Mouse (Mus musculus) kidney, embryonic 14.5 days (tissue): Measurements from ENCODE around the gene Pigq. TPM values are rescaled to one million over a fixed set of nuclear protein-coding genes. Genes with fewer than 3 reads are reported as not detected.
A peak's percentile ranks its signal among the peaks of the same experiment; 100 is the strongest.

ENCODE experiments used
- ATAC-seq: fragments of 200-750 bp; cut with Nextera tagmentation; 2 replicates; pipeline ENCODE4 v1.8.0; 2017; ENCODE audit warnings: moderate number of reproducible peaks, mild to moderate bottlenecking, moderate TSS enrichment, moderate library complexity; ENCODE audit not compliant: low FRiP score, low TSS enrichment
- H3K27ac ChIP-seq: fragments of 300-500 bp; sonication (generic); 2 replicates; pipeline ENCODE4 v1.5.1; 2014; ENCODE audit warnings: low read depth, mild to moderate bottlenecking, low read length, moderate library complexity, mixed read lengths
- H3K27me3 ChIP-seq: fragments of 300-500 bp; sonication (generic); 2 replicates; pipeline ENCODE4 v1.6.1; 2014; ENCODE audit warnings: mild to moderate bottlenecking, low read length; ENCODE audit not compliant: control insufficient read depth, insufficient read depth
- H3K36me3 ChIP-seq: fragments of 300-500 bp; sonication (generic); 2 replicates; pipeline ENCODE4 v1.6.1; 2014; ENCODE audit warnings: low read length, mixed read lengths; ENCODE audit not compliant: control insufficient read depth, insufficient read depth
- H3K4me1 ChIP-seq: fragments of 300-500 bp; sonication (generic); 2 replicates; pipeline ENCODE4 v1.6.1; 2014; ENCODE audit warnings: low read length, mixed read lengths; ENCODE audit not compliant: control insufficient read depth, insufficient read depth
- H3K4me2 ChIP-seq: fragments of 300-500 bp; sonication (generic); replicated peaks from 2 replicates; pipeline ENCODE4 v1.6.1; 2014; ENCODE audit warnings: low read depth, mild to moderate bottlenecking, low read length
- H3K4me3 ChIP-seq: fragments of 300-500 bp; sonication (generic); 2 replicates; pipeline ENCODE4 v1.5.1; 2014; ENCODE audit warnings: mild to moderate bottlenecking, low read length
- H3K9ac ChIP-seq: fragments of 300-500 bp; sonication (generic); 2 replicates; pipeline ENCODE4 v1.6.1; 2014; ENCODE audit warnings: low read depth, mild to moderate bottlenecking, low read length, moderate library complexity
- H3K9me3 ChIP-seq: fragments of 300-500 bp; sonication (generic); 2 replicates; pipeline ENCODE4 v1.6.1; 2016; ENCODE audit warnings: low read length; ENCODE audit not compliant: control insufficient read depth
- WGBS: fragments of 180-500 bp; shearing (Covaris S2); extraction: QIAGEN DNeasy Blood & Tissue Kit; methylation state at CpG from one replicate; pipeline ENCODE4 v1.1.7; 2014; 5-methylcytosine and 5-hydroxymethylcytosine counted together
- polyA plus RNA-seq: library from polyadenylated mRNA; unstranded; fragments of >200 nt; fragmentation: Nextera tagmentation; extraction: Ambion mirVana; gene quantifications from 2 replicates; pipeline ENCODE4 v1.2.1, GENCODE M21; 2014

Gene Pigq
- polyA plus RNA-seq, 1 experiment from 2014 or later = 77.2 TPM

DNA sequence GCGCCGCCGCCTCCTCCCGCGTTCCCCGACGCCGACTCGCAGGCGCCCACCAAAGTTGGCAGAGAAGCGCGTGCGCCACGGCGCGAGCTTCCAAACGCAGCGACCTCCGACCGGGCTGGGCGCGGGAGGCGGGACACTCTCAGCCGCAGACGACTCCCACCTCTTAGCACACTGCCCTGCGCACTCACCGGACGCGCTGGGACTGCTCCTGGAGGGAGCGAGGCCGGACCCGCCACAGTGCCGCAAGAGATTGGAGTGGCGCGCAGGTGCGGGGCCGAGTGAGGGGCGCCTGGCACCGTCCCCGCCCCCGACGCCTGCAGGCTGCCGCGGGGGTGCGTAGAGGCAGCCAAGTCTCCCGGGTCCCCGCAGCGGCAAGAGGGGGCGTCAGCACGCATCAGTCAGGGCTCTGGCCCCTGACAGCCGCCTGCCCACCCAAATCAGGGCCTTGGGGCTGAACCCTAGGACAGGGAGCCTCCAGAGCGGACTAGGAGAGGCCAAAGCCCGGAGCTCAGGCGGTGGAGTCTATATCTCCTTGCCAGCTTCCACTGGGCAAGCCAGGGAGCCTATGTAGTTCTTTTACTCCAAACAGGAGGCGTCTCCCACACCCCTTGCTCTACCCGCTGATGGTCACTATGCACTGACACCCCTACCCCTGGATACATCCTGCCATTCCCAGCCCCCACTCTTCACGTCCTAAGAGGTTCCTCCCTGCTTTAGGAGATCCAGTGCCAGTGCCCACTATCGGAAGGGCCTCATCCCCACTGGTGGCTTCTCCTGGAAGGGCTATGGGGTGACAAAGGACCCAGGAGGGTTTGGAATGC is 7.3 kb upstream of the Pigq start, which contains the start of gene A930017K11Rik:
Gene A930017K11Rik (minus strand): TSS at position 763 of the 821 bp plus-strand sequence.
- Histone ChIP-seq H3K36me3 (no peaks in the 10 kb centered on the region), H3K27ac (no peak within 1 kb of the TSS), H3K9ac (peak within 1 kb of the TSS; percentile 34; the same call in 1 of the 2 replicates), H3K9me3 (no peaks in the 10 kb centered on the region), H3K4me3 (peak within 1 kb of the TSS; percentile 44), H3K4me1 (peaks cover 8% of the 10 kb centered on the region; the same call in 1 of the 2 replicates), H3K27me3 (peaks cover 37% of the 10 kb centered on the region), H3K4me2 (peak within 1 kb of the TSS; percentile 80)
- under 1% methylated on average over 45 of the region's 58 CpGs for WGBS
- peak; percentile 58; the same call in 1 of the 2 replicates for ATAC-seq

DNA sequence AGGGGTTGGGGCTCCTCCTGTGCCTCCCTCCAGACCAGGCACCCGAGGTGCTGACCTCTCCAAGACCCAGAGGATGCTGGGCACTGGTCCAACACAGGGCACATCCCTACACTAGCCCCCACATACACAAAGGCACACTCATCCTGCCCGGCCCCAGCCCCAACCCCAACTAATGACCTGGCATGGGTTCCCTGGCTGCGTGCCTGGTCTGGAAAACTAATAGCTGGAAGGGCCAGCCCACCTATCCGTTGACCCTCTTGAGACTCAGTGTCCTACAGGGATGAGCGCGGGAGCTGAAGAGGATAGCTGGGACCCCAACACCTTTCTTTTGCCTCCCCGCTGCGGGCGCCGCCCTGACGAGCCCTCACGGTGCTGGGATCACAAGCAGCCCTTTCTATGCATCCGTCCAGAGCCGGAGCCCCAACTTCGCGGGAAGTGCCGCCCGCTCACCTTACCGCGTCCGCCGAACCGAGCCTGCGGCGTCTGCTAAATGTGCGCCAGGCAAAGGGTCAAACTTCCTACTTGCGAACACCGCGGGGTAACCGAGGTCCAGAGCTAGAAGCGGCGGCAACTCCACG is 6.6 kb upstream of the Pigq start:
- ATAC-seq = 0 out of 2 replicates have a peak, but pooled peaks have one; percentile 8
- WGBS = under 1% methylated on average over 33 of the region's 33 CpGs
- Histone ChIP-seq H3K9ac (peak overlapping the region; percentile 34; the same call in 1 of the 2 replicates), H3K36me3 (no peaks in the 10 kb centered on the region), H3K4me1 (peaks cover 8% of the 10 kb centered on the region; the same call in 1 of the 2 replicates), H3K4me3 (peak overlapping the region; percentile 44), H3K9me3 (no peaks in the 10 kb centered on the region), H3K27me3 (peaks cover 37% of the 10 kb centered on the region), H3K27ac (no peak overlapping the region), H3K4me2 (peak overlapping the region; percentile 80)

DNA sequence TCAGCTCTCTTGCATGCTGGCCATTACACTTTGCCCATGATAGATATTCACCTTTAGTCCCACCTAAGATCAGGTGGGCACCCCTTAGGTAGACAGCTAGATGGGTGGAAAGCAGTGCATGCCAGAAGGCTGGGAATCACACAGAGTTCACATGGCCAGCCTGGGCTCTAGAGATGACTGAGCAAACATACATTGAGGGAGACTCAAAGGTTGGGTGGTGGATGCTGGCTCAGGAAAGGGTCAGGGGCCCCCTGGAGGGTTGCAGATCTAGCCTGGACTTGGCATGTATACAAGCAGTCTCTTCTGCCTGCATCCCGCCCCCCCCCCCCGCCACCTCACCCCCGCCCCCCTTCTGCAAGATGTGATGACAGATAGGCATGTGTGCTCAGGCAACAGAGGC is 6.0 kb upstream of the Pigq start:
- Histone ChIP-seq H3K27ac (no peak overlapping the region), H3K9ac (no peak overlapping the region), H3K4me2 (no peak overlapping the region), H3K4me1 (peaks cover 9% of the 10 kb centered on the region; the same call in 1 of the 2 replicates), H3K9me3 (no peaks in the 10 kb centered on the region), H3K36me3 (no peaks in the 10 kb centered on the region), H3K27me3 (peaks cover 37% of the 10 kb centered on the region), H3K4me3 (peak overlapping the region; percentile 44; the same call in 1 of the 2 replicates)
- ATAC-seq = no peak
- WGBS = 0% methylated on average over 3 of the region's 3 CpGs

DNA sequence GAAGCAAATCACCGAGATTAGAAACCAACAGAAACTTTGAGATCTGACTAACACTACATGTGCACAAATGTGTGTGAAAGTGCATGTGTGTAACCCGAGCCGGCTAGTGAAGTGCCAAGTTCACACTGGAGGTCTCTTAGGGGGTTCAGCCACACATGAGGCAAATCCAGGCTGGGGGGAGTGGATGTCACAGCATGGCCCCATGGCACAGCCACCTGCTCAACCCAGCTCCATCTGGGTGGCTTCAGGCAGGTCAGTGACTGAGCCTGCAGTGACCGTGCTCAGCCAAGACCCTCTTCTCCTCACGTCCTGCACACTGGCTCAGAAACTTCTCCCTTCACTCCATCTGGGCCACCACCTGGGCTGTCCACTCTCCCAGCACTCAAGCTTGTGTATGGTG is 5.2 kb upstream of the Pigq start:
- peak overlapping the region; percentile 43; the same call in 1 of the 2 replicates for H3K27ac ChIP-seq
- no peaks in the 10 kb centered on the region for H3K36me3 ChIP-seq
- peak overlapping the region; percentile 15; the same call in 1 of the 2 replicates for H3K4me2 ChIP-seq
- H3K27me3 ChIP-seq = peaks cover 37% of the 10 kb centered on the region
- no peak for ATAC-seq
- H3K9me3 ChIP-seq = no peaks in the 10 kb centered on the region
- no peak overlapping the region for H3K4me3 ChIP-seq
- 64% methylated on average over 5 of the region's 5 CpGs for WGBS
- peaks cover 13% of the 10 kb centered on the region; the same call in 1 of the 2 replicates for H3K4me1 ChIP-seq
- no peak overlapping the region for H3K9ac ChIP-seq

DNA sequence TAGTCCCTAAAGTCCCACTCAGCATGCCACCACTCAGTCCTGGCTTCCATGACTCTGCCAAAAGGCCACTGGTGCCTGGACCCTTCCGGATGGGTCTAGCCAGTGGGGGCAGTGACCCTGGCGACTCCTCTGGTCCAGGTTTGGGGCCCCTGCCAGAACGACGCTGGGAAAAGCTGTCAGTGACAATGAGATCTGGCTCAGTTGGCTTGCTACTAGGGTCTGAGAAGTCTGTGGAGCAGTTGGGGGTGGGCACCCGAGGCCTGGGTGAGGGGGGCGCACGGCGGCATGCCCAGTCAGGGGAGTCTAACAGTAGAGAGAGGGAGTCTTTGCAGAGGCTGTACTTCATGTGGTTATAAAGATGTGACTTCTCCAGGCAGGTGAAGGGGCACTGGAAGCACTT is 3.3 kb upstream of the Pigq start:
- Histone ChIP-seq H3K36me3 (no peaks in the 10 kb centered on the region), H3K4me3 (no peak overlapping the region), H3K27me3 (peaks cover 32% of the 10 kb centered on the region), H3K4me2 (no peak overlapping the region), H3K9me3 (no peaks in the 10 kb centered on the region), H3K9ac (no peak overlapping the region), H3K4me1 (peaks cover 13% of the 10 kb centered on the region; the same call in 1 of the 2 replicates), H3K27ac (no peak overlapping the region)
- no peak for ATAC-seq
- 72% methylated on average over 8 of the region's 8 CpGs for whole genome bisulfite sequencing

DNA sequence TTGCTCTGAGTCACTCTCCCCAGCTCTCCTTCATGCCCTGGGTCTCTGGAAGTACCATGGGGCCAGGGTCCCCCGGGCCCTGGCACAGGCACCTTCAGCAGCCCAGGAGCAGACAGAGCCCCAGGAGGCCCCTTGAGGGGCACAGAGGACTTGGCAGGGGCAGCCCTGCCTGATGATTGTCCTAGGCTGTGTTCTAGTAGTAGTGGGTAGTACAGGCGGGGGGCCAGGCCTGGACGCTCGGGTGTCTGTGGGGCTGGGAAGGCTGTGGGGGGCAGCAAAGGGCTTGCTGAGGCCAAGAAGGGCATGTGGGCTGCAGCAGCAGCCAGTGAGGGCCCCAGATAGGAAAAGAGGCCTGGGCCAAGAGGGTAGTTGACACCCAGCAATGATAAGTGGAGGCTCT is 2.8 kb upstream of the Pigq start:
- Histone ChIP-seq H3K9me3 (no peaks in the 10 kb centered on the region), H3K4me1 (peaks cover 13% of the 10 kb centered on the region; the same call in 1 of the 2 replicates), H3K4me2 (no peak overlapping the region), H3K27me3 (peaks cover 27% of the 10 kb centered on the region), H3K36me3 (no peaks in the 10 kb centered on the region), H3K27ac (no peak overlapping the region), H3K9ac (no peak overlapping the region), H3K4me3 (no peak overlapping the region)
- ATAC-seq = no peak
- 84% methylated on average over 4 of the region's 4 CpGs for WGBS

DNA sequence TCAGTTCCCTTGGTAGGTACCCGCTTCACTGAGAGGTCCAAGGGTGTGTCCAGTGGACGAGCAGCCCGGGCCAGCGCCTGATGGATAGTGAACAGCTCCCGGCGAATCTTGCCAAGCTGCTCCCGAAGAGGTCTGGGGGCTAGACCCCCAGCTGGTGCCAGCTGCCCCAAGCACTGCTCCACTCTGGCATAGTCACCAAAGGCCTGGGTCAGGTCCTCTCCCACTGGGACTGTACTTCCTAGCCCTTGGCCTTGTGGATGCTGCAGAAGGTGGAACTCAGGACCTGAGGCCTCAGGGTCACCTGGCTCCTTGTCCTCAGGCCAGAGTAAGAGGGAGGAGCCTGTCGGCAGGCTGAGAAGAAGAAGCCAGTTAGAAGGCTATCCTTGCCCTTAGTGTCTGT is 2.2 kb upstream of the Pigq start:
- Histone ChIP-seq H3K27ac (no peak overlapping the region), H3K9me3 (no peaks in the 10 kb centered on the region), H3K9ac (no peak overlapping the region), H3K27me3 (peaks cover 20% of the 10 kb centered on the region), H3K4me3 (no peak overlapping the region), H3K4me2 (no peak overlapping the region), H3K36me3 (no peaks in the 10 kb centered on the region), H3K4me1 (peaks cover 6% of the 10 kb centered on the region; the same call in 1 of the 2 replicates)
- 88% methylated on average over 8 of the region's 8 CpGs for WGBS
- no peak for ATAC-seq

DNA sequence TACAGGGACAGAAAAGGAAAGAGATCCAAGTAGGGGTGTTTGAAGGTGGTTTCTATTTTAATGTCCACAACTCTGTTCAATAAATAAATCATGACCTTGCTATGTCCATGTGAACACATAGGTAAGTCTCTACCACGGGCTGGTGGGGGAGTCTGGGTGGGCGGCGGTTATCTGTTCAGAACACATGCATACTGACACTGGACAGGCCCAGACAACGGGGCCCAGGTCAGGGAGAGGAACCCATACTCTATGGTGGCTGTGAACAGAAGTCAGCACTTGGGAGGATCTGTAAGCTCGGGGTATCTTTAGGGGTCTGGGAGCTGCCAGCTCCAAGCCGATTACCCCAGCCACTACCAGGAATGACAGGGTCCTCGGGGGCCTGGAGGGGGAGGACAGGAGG is 1.6 kb upstream of the Pigq start:
- 73% methylated on average over 7 of the region's 7 CpGs for WGBS
- no peak overlapping the region for H3K4me3 ChIP-seq
- H3K4me2 ChIP-seq = no peak overlapping the region
- no peak overlapping the region for H3K9ac ChIP-seq
- peaks cover 15% of the 10 kb centered on the region for H3K27me3 ChIP-seq
- H3K27ac ChIP-seq = no peak overlapping the region
- H3K4me1 ChIP-seq = peaks cover 6% of the 10 kb centered on the region; the same call in 1 of the 2 replicates
- no peaks in the 10 kb centered on the region for H3K9me3 ChIP-seq
- H3K36me3 ChIP-seq = no peaks in the 10 kb centered on the region
- no peak for ATAC-seq
